ENCODE assay signal across 10 mouse cellular contexts in genomic region chr19:45233496-45234127, GRCm38 (mm10). TPM values are rescaled to one million over a fixed set of nuclear protein-coding genes. Genes with fewer than 3 reads are reported as not detected.
DNase-seq lines count a peak whose midpoint lies in the region; ATAC-seq and TF ChIP-seq lines count a peak whose summit lies in the region.
"Had no signal": no experiment of that assay in that cellular context is flagged by ENCODE, and none has a peak within 500 bp of the region (broad histone marks: within the 10 kb centered on the region; RNA-seq: fewer than 3 reads in every experiment).

No protein-coding gene starts in this region.

- 4% methylated on average over 60 of the region's 60 CpGs for WGBS in kidney, adult 2 months
- 1% methylated on average over 58 of the region's 60 CpGs for WGBS in liver, embryonic 13.5 days (ENCODE audit: insufficient replicate concordance)

- no peak for TF ChIP-seq CTCF in kidney, adult 2 months (conservative IDR thresholded peaks at IDR 0.05; ENCODE audit: insufficient read depth, insufficient read length, low read depth, low read length)

- TF ChIP-seq POLR2A in kidney, adult 2 months (IDR thresholded peaks at IDR 0.05; ENCODE audit: low read depth, low read length) = no peak

- no peaks in the 10 kb centered on the region for H3K36me3 ChIP-seq in kidney, adult 2 months (ENCODE audit: control insufficient read depth, insufficient read depth, low read length)
- H3K36me3 ChIP-seq in liver, embryonic 13.5 days = no peaks in the 10 kb centered on the region

- no peak overlapping the region for H3K27ac ChIP-seq in kidney, adult 2 months (ENCODE audit: insufficient read depth, low read depth, low read length)
- no peak overlapping the region for H3K27ac ChIP-seq in liver, embryonic 13.5 days

- H3K4me1 ChIP-seq in kidney, adult 2 months (ENCODE audit: control insufficient read depth, insufficient read depth, low read length) = 0 out of 2 replicates have a peak, but pooled peaks cover 3% of the 10 kb centered on the region
- peaks cover 37% of the 10 kb centered on the region for H3K4me1 ChIP-seq in liver, embryonic 13.5 days (replicated peaks)

- DNase-seq in kidney, adult 2 months = peak; percentile 8
- no peak for DNase-seq in kidney, adult 11 months
- DNase-seq in ZHBTc4 (ENCODE audit: low read depth, low spot score) = peak; percentile 40
- peak; percentile 41 for DNase-seq in gastrocnemius, postnatal 25 days
- DNase-seq in liver, embryonic 13.5 days = no peak
- DNase-seq in thymus, postnatal 0 days (ENCODE audit: low spot score) = no peak
- DNase-seq in retina, embryonic 14.5 days (ENCODE audit: low spot score) = no peak
- DNase-seq in cerebellum, postnatal 10 days = no peak

- H3K27me3 ChIP-seq in kidney, adult 2 months (replicated peaks; ENCODE audit: control insufficient read depth, insufficient read depth, low read length) = peaks cover 49% of the 10 kb centered on the region
- peaks cover 100% of the 10 kb centered on the region for H3K27me3 ChIP-seq in liver, embryonic 13.5 days

- no peaks in the 10 kb centered on the region for H3K9me3 ChIP-seq in liver, embryonic 13.5 days (replicated peaks)

- no peak overlapping the region for H3K4me3 ChIP-seq in kidney, adult 2 months (ENCODE audit: insufficient read depth, low read depth, low read length)
- H3K4me3 ChIP-seq in liver, embryonic 13.5 days (replicated peaks) = no peak overlapping the region; the same call in 1 of the 2 replicates

- H3K9ac ChIP-seq in liver, embryonic 13.5 days = no peak overlapping the region

- ATAC-seq in liver, embryonic 13.5 days (ENCODE audit: low read depth) = no peak
- ATAC-seq: Patski had no signal

- H3K4me2 ChIP-seq in liver, embryonic 13.5 days = peak overlapping the region; percentile 10; the same call in 1 of the 2 replicates

RNA-seq across cellular contexts. Expression of gene Lbx1, which starts 2.0 kb away (rescaled TPM):
- polyA plus RNA-seq in kidney, adult 2 months (2012; rRNA removed) = 0.06 TPM in 1 of 2 replicates, not detected in the other
- total RNA-seq in gastrocnemius, postnatal 25 days (2021) = 10 to 100 TPM; 34.0 to 41.1 TPM
- polyA plus RNA-seq in liver, embryonic 13.5 days (2015; fragmentation: Nextera tagmentation; extraction: Ambion mirVana) = 0.05 TPM in 1 of 2 replicates, not detected in the other
- polyA plus RNA-seq in thymus, postnatal 0 days (2015; fragmentation: Nextera tagmentation; extraction: Ambion mirVana) = not detected in 2 replicates
- total RNA-seq: common myeloid progenitor, adult 5-6 weeks had no signal
- polyA plus RNA-seq: Patski had no signal

Comparison
In these comparisons a context has a peak if more than half of its experiments do, and no peak if none do; other contexts are left out.
1. DNase-seq: peak in kidney, adult 2 months (single experiment), ZHBTc4 (single experiment) and gastrocnemius, postnatal 25 days (single experiment); none in kidney, adult 11 months (single experiment), liver, embryonic 13.5 days (single experiment), thymus, postnatal 0 days (single experiment), retina, embryonic 14.5 days (single experiment) and cerebellum, postnatal 10 days (0 of 2).